Mouse (Mus musculus) liver, embryonic 14.5 days (tissue): ENCODE data around the gene Adamts17.

Experiments used
- CTCF ChIP-seq: IDR thresholded peaks from 2 replicates; pipeline ENCODE4 v1.5.1; 2016; ENCODE audit warnings: antibody characterized with exemption, low read depth, control low read depth
- EP300 ChIP-seq: IDR thresholded peaks from 2 replicates; pipeline ENCODE4 v1.6.1; 2016; ENCODE audit warnings: antibody characterized with exemption, low read depth

DNA sequence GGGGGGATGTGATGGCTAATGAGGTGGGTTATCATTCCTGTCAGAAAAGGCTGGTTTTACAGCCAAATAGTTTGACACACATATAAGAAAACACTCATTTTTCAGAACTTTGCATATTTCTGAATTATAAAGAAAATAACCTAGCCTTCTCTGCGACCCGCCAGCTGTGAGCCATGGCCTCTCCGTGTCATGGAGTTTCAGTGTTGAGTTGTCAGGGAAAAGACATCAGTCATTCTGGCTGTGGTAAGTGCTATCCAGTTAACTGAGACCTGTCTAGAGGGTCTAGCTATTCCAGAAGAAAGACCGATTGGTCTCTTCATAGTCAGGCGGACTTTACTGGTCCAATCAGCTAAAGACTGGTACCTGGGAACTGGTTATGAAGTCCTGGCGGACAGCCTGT is 205.7 kb downstream of the Adamts17 start:
- TF ChIP-seq EP300 = no peak
- TF ChIP-seq CTCF = no peak
